In genomic region chr1:134513876-134514590, GRCm38 (mm10) we compare ENCODE assay signal across 7 mouse cellular contexts. TPM values are rescaled to one million over a fixed set of nuclear protein-coding genes. Genes with fewer than 3 reads are reported as not detected.
A peak's percentile ranks its signal among the peaks of the same experiment; 100 is the strongest.
DNase-seq lines count a peak whose midpoint lies in the region; ATAC-seq and TF ChIP-seq lines count a peak whose summit lies in the region.

No protein-coding gene starts in this region.

- H3K9ac ChIP-seq in intestine, embryonic 15.5 days, result 0 out of 2 replicates have a peak overlapping the region, but pooled peaks have one; percentile 56

- no peaks in the 10 kb centered on the region for H3K36me3 ChIP-seq in intestine, embryonic 15.5 days
- peaks cover 13% of the 10 kb centered on the region for H3K36me3 ChIP-seq in megakaryocyte, embryonic 14.5 days (replicated peaks; ENCODE audit: low read length)

- H3K9me3 ChIP-seq in intestine, embryonic 15.5 days, result no peaks in the 10 kb centered on the region
- H3K9me3 ChIP-seq in megakaryocyte, embryonic 14.5 days, result no peaks in the 10 kb centered on the region

- WGBS in bone marrow, adult 2 months, result 43% methylated on average over 16 of the region's 16 CpGs
- WGBS in intestine, embryonic 15.5 days, result 45% methylated on average over 16 of the region's 16 CpGs

- peak overlapping the region; percentile 92 for H3K4me2 ChIP-seq in intestine, embryonic 15.5 days (replicated peaks)

- no peak overlapping the region for H3K27ac ChIP-seq in bone marrow, adult 2 months (ENCODE audit: control insufficient read depth, insufficient read depth, low read depth, low read length, poor library complexity)
- no peak overlapping the region for H3K27ac ChIP-seq in embryonic fibroblast, embryonic 13.5 days (ENCODE audit: insufficient read depth, low read length)
- H3K27ac ChIP-seq in intestine, embryonic 15.5 days, result no peak overlapping the region

- no peak for ATAC-seq in intestine, embryonic 15.5 days

- DNase-seq in thymus, postnatal 14 days, result no peak
- DNase-seq in cerebellum, adult 11-12 months, result no peak
- no peak for DNase-seq in cerebellum, postnatal 10 days

- H3K27me3 ChIP-seq in intestine, embryonic 15.5 days (replicated peaks), result no peaks in the 10 kb centered on the region
- peaks cover 19% of the 10 kb centered on the region for H3K27me3 ChIP-seq in megakaryocyte, embryonic 14.5 days (replicated peaks)

- no peak for TF ChIP-seq CTCF in bone marrow, adult 2 months (IDR thresholded peaks at IDR 0.05; ENCODE audit: control insufficient read depth, insufficient read depth, low read length)
- no peak for TF ChIP-seq CTCF in embryonic fibroblast, embryonic 13.5 days (IDR thresholded peaks at IDR 0.05; ENCODE audit: borderline replicate concordance, insufficient read depth, low read length)

- no peak for TF ChIP-seq POLR2A in bone marrow, adult 2 months (IDR thresholded peaks at IDR 0.05; ENCODE audit: borderline replicate concordance, control insufficient read depth, low read depth, low read length)
- no peak for TF ChIP-seq POLR2A in embryonic fibroblast, embryonic 13.5 days (IDR thresholded peaks at IDR 0.05; ENCODE audit: low read depth, low read length)

- peak overlapping the region; percentile 53 for H3K4me3 ChIP-seq in bone marrow, adult 2 months (replicated peaks; ENCODE audit: control insufficient read depth, low read depth, low read length)
- peak overlapping the region; percentile 7; the same call in 1 of the 2 replicates for H3K4me3 ChIP-seq in embryonic fibroblast, embryonic 13.5 days (ENCODE audit: insufficient read depth, low read length)
- peak overlapping the region; percentile 43 for H3K4me3 ChIP-seq in intestine, embryonic 15.5 days (replicated peaks)
- peak overlapping the region; percentile 85 for H3K4me3 ChIP-seq in megakaryocyte, embryonic 14.5 days (replicated peaks)

- H3K4me1 ChIP-seq in bone marrow, adult 2 months (ENCODE audit: control insufficient read depth, insufficient read depth, low read length), result peaks cover 2% of the 10 kb centered on the region; the same call in 1 of the 2 replicates
- H3K4me1 ChIP-seq in embryonic fibroblast, embryonic 13.5 days (ENCODE audit: control insufficient read depth, insufficient read depth, low read length), result peaks cover 10% of the 10 kb centered on the region
- H3K4me1 ChIP-seq in intestine, embryonic 15.5 days (replicated peaks), result peaks cover 12% of the 10 kb centered on the region; the same call in 1 of the 2 replicates
- peaks cover 57% of the 10 kb centered on the region for H3K4me1 ChIP-seq in megakaryocyte, embryonic 14.5 days

RNA-seq across cellular contexts. Expression of gene Rabif, which starts 19.6 kb away (rescaled TPM):
- 10.0 and 10.9 TPM in 2 replicates for polyA plus RNA-seq in bone marrow, adult 2 months (2011; ENCODE audit: insufficient read depth, insufficient read length, low replicate concordance, missing spikeins)
- 21.5 and 22.7 TPM in 2 replicates for polyA plus RNA-seq in embryonic fibroblast, embryonic 13.5 days (2011; ENCODE audit: insufficient read length, low read depth, missing spikeins)
- polyA plus RNA-seq in intestine, embryonic 15.5 days (2015; fragmentation: Nextera tagmentation; extraction: Ambion mirVana), result 37.3 and 38.7 TPM in 2 replicates
- 4.8 and 5.0 TPM in 2 replicates for polyA plus RNA-seq in megakaryocyte, embryonic 14.5 days (2012; ENCODE audit: insufficient read depth, low replicate concordance)

RNA-seq across cellular contexts. Expression of gene Mgat4e, which starts 35.4 kb away (rescaled TPM):
- not detected in 2 replicates for polyA plus RNA-seq in bone marrow, adult 2 months (2011; ENCODE audit: insufficient read depth, insufficient read length, low replicate concordance, missing spikeins)
- not detected in 2 replicates for polyA plus RNA-seq in embryonic fibroblast, embryonic 13.5 days (2011; ENCODE audit: insufficient read length, low read depth, missing spikeins)
- polyA plus RNA-seq in intestine, embryonic 15.5 days (2015; fragmentation: Nextera tagmentation; extraction: Ambion mirVana), result not detected in 2 replicates
- not detected in 2 replicates for polyA plus RNA-seq in megakaryocyte, embryonic 14.5 days (2012; ENCODE audit: insufficient read depth, low replicate concordance)

RNA-seq across cellular contexts. Expression of gene Kdm5b, which starts 45.9 kb away (rescaled TPM):
- polyA plus RNA-seq in bone marrow, adult 2 months (2011; ENCODE audit: insufficient read depth, insufficient read length, low replicate concordance, missing spikeins), result 7.2 and 20.4 TPM in 2 replicates
- 69.1 and 71.7 TPM in 2 replicates for polyA plus RNA-seq in embryonic fibroblast, embryonic 13.5 days (2011; ENCODE audit: insufficient read length, low read depth, missing spikeins)
- polyA plus RNA-seq in intestine, embryonic 15.5 days (2015; fragmentation: Nextera tagmentation; extraction: Ambion mirVana), result 35.0 and 38.7 TPM in 2 replicates
- 0.63 and 1.8 TPM in 2 replicates for polyA plus RNA-seq in megakaryocyte, embryonic 14.5 days (2012; ENCODE audit: insufficient read depth, low replicate concordance)

RNA-seq across cellular contexts. Expression of gene Klhl12, which starts 58.7 kb away (rescaled TPM):
- 24.1 and 38.0 TPM in 2 replicates for polyA plus RNA-seq in bone marrow, adult 2 months (2011; ENCODE audit: insufficient read depth, insufficient read length, low replicate concordance, missing spikeins)
- polyA plus RNA-seq in embryonic fibroblast, embryonic 13.5 days (2011; ENCODE audit: insufficient read length, low read depth, missing spikeins), result 14.0 and 16.4 TPM in 2 replicates
- polyA plus RNA-seq in intestine, embryonic 15.5 days (2015; fragmentation: Nextera tagmentation; extraction: Ambion mirVana), result 21.7 and 22.2 TPM in 2 replicates
- 0.20 TPM in 1 of 2 replicates, not detected in the other for polyA plus RNA-seq in megakaryocyte, embryonic 14.5 days (2012; ENCODE audit: insufficient read depth, low replicate concordance)

Comparison
In these comparisons a context has a peak if more than half of its experiments do, and no peak if none do; other contexts are left out.
1. H3K4me3 ChIP-seq: peak in every context shown above with its lines; median percentile 85 in megakaryocyte, embryonic 14.5 days; 53 in bone marrow, adult 2 months; 43 in intestine, embryonic 15.5 days; 7 in embryonic fibroblast, embryonic 13.5 days.